Mouse (Mus musculus): ENCODE measurements around the gene Gipc3. TPM values are rescaled to one million over a fixed set of nuclear protein-coding genes. Genes with fewer than 3 reads are reported as not detected.
A peak's percentile ranks its signal among the peaks of the same experiment; 100 is the strongest.

The Gipc3 gene
- total and polyA plus RNA-seq, 3 experiments: 0.08 to 0.09 TPM; not detected in 1

- Histone ChIP-seq H3K9me3 (replicated peaks; ENCODE audit: low read length) (no peaks in the 10 kb centered on the region), H3K79me2 (replicated peaks; ENCODE audit: control insufficient read depth, extremely low read depth, insufficient read depth, poor library complexity, severe bottlenecking) (peaks cover 19% of the 10 kb centered on the region), H3K36me3 (replicated peaks in 1 of 2; ENCODE audit: control insufficient read depth in 1 of 2, insufficient read depth in 1 of 2, low read length in 1 of 2) (peaks cover 49 to 67% of the 10 kb centered on the region in 2 experiments), H3K4me1 (ENCODE audit: control insufficient read depth in 1 of 2, insufficient read depth in 2 of 2) (peaks cover 6 to 14% of the 10 kb centered on the region in 2 experiments), H3K27me3 (replicated peaks) (no peaks in the 10 kb centered on the region), H3K9ac (ENCODE audit: insufficient read depth, low read depth) (no peak overlapping the region), H3K4me2 (ENCODE audit: insufficient read depth, low read depth, poor library complexity, severe bottlenecking) (no peak overlapping the region), H3K27ac (ENCODE audit: insufficient read depth, low read depth) (no peak overlapping the region), H3K4me3 (replicated peaks in 1 of 3; ENCODE audit: low read depth in 2 of 3, low read length in 2 of 3, poor library complexity in 1 of 3) (no peak overlapping the region)
- dilution Hi-C loops (cut with MboI; ENCODE audit: extremely low pct_ligation_motif_present, extremely low pct_unique_long_range_greater_than_20kb, low sequenced_read_pairs) (no loop called here), in situ Hi-C loops (cut with MboI; ENCODE audit: low pct_ligation_motif_present, low pct_unique_long_range_greater_than_20kb, low sequenced_read_pairs) (no loop called here)
- DNase-seq (ENCODE audit: extremely low read depth): no peak
- TF ChIP-seq JUND (conservative IDR thresholded peaks at IDR 0.05; ENCODE audit: low read depth, low read length) (no peak), SIN3A (IDR thresholded peaks at IDR 0.05; ENCODE audit: low read length) (no peak), ZNF384 (IDR thresholded peaks at IDR 0.05; ENCODE audit: low read depth, low read length) (no peak), JUN (IDR thresholded peaks at IDR 0.05; ENCODE audit: insufficient read depth, low read depth, low read length) (no peak), MYC (IDR thresholded peaks at IDR 0.05; ENCODE audit: low read depth, low read length) (no peak)
These were observed 44.6 kb upstream of the Gipc3 start for GRCm38 (mm10) chr10:81387716-81388115.

DNA sequence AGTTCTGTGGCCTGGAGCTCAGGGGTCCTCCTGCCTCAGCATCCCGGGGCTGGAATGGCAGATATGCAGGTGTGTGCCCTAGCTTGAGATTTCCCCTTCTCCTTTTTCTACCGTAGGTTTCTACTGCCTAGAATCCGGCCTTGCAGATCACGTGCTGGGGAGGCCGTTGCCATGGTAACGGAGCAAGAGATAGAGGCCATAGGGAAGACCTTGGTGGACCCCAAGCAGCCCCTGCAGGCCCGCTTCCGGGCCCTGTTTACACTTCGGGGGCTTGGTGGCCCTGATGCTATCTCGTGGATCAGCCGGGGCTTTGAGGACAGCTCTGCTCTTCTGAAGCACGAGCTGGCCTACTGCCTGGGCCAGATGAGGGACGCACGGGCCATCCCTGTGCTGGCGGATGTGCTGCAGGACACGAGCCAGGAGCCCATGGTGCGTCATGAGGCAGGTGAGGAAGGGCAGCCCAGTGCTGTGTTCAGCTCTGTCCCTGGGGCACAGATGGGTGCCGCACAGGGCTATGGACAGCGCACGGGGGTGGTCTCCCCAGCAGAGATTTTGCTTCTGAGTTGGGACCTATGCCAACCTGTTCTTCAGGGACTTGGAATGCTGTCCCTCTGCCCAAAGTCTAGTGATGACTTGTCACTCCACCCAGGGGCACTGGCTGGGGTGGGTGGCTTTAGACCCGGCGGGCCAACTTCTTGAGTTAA is 42.7 kb upstream of the Gipc3 start:
- Histone ChIP-seq H3K27me3 (replicated peaks) (no peaks in the 10 kb centered on the region), H3K4me3 (replicated peaks in 1 of 3; ENCODE audit: low read depth in 2 of 3, low read length in 2 of 3, poor library complexity in 1 of 3) (peak overlapping the region in 2 of 3 experiments; percentile 87 to 96), H3K79me2 (replicated peaks; ENCODE audit: control insufficient read depth, extremely low read depth, insufficient read depth, poor library complexity, severe bottlenecking) (peaks cover 19% of the 10 kb centered on the region), H3K9ac (ENCODE audit: insufficient read depth, low read depth) (peak overlapping the region; percentile 84; the same call in 1 of the 2 replicates), H3K9me3 (replicated peaks; ENCODE audit: low read length) (no peaks in the 10 kb centered on the region), H3K27ac (ENCODE audit: insufficient read depth, low read depth) (no peak overlapping the region), H3K4me2 (ENCODE audit: insufficient read depth, low read depth, poor library complexity, severe bottlenecking) (peak overlapping the region; percentile 64), H3K36me3 (replicated peaks in 1 of 2; ENCODE audit: control insufficient read depth in 1 of 2, insufficient read depth in 1 of 2, low read length in 1 of 2) (peaks cover 46 to 51% of the 10 kb centered on the region in 2 experiments), H3K4me1 (ENCODE audit: control insufficient read depth in 1 of 2, insufficient read depth in 2 of 2) (peaks cover 6 to 14% of the 10 kb centered on the region in 2 experiments)
- DNase-seq (ENCODE audit: extremely low read depth): peak; percentile 47
- TF ChIP-seq BHLHE40 (IDR thresholded peaks at IDR 0.05; ENCODE audit: low read depth, low read length): peak; percentile 57; the same call in 1 of the 2 replicates
- peak; percentile 31 for TF ChIP-seq USF2 (conservative IDR thresholded peaks at IDR 0.05; ENCODE audit: low read depth, low read length)
- peak; percentile 54 for TF ChIP-seq USF1 (IDR thresholded peaks at IDR 0.05; ENCODE audit: low read depth, low read length)
- no peak for TF ChIP-seq ZC3H11A (IDR thresholded peaks at IDR 0.05; ENCODE audit: low read depth, low read length)
- TF ChIP-seq CHD1 (IDR thresholded peaks at IDR 0.05; ENCODE audit: low read depth, low read length): no peak
- in situ Hi-C loops (cut with MboI; ENCODE audit: low pct_ligation_motif_present, low pct_unique_long_range_greater_than_20kb, low sequenced_read_pairs): no loop called here
- dilution Hi-C loops (cut with MboI; ENCODE audit: extremely low pct_ligation_motif_present, extremely low pct_unique_long_range_greater_than_20kb, low sequenced_read_pairs): no loop called here

DNA sequence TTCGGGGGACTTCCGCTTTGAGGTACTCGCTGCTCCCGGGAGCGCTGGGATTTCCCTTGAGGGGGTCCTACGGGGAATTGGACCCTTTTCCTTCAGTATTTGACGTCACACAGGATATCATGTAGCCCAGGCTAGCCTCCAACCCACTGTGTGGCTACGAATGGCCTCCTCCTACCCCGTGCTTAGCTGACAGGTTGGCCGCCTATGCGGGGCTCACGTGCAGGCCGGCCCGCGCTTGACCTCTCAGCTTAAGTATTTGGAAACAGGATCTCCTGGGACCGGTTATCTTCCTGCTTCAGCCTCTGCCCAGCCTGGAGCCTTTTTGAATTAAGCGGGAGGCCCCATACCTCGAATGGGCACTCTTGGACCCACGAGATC is 41.5 kb upstream of the Gipc3 start:
- in situ Hi-C loops (cut with MboI; ENCODE audit: low pct_ligation_motif_present, low pct_unique_long_range_greater_than_20kb, low sequenced_read_pairs): loop anchor here (5.0 kb wide), 1 partner anchor 148 kb away; no protein-coding TSS in a partner anchor
- H3K4me1 ChIP-seq (ENCODE audit: control insufficient read depth in 1 of 2, insufficient read depth in 2 of 2): peaks cover 6 to 18% of the 10 kb centered on the region in 2 experiments
- peak; percentile 8; the same call in 1 of the 2 replicates for TF ChIP-seq ZMIZ1 (IDR thresholded peaks at IDR 0.05; ENCODE audit: low read depth, low read length)
- no peak for TF ChIP-seq ZC3H11A (IDR thresholded peaks at IDR 0.05; ENCODE audit: low read depth, low read length)
- peak; percentile 74 for TF ChIP-seq BHLHE40 (IDR thresholded peaks at IDR 0.05; ENCODE audit: low read depth, low read length)
- no peak for TF ChIP-seq SMC3 (IDR thresholded peaks at IDR 0.05; ENCODE audit: low read depth, low read length)
- no peak for TF ChIP-seq RAD21 (IDR thresholded peaks at IDR 0.05; ENCODE audit: low read depth, low read length)
- 0 out of 2 replicates have a peak, but pooled peaks have one; percentile 4 for TF ChIP-seq SIN3A (IDR thresholded peaks at IDR 0.05; ENCODE audit: low read length)
- TF ChIP-seq E2F4 (IDR thresholded peaks at IDR 0.05; ENCODE audit: insufficient replicate concordance, low read depth, low read length): no peak
- no peak for TF ChIP-seq ZNF384 (IDR thresholded peaks at IDR 0.05; ENCODE audit: low read depth, low read length)
- no peak for TF ChIP-seq NELFE (IDR thresholded peaks at IDR 0.05; ENCODE audit: low read depth, low read length)
- no peak for TF ChIP-seq CHD1 (IDR thresholded peaks at IDR 0.05; ENCODE audit: low read depth, low read length)
- TF ChIP-seq GABPA (IDR thresholded peaks at IDR 0.05; ENCODE audit: insufficient replicate concordance, low read depth, low read length): no peak
- TF ChIP-seq MXI1 (IDR thresholded peaks at IDR 0.05; ENCODE audit: low read depth, low read length): peak; percentile 51
- TF ChIP-seq PAX5 (IDR thresholded peaks at IDR 0.05; ENCODE audit: low read length): no peak
- TF ChIP-seq TBP (conservative IDR thresholded peaks at IDR 0.05; ENCODE audit: low read depth, low read length): no peak
- TF ChIP-seq JUND (conservative IDR thresholded peaks at IDR 0.05; ENCODE audit: low read depth, low read length): no peak
- TF ChIP-seq HCFC1 (IDR thresholded peaks at IDR 0.05; ENCODE audit: low read depth, low read length): no peak
- TF ChIP-seq JUN (IDR thresholded peaks at IDR 0.05; ENCODE audit: insufficient read depth, low read depth, low read length): no peak
- no peak for TF ChIP-seq POLR2A (IDR thresholded peaks at IDR 0.05; ENCODE audit: low read depth, low read length)
- TF ChIP-seq UBTF (IDR thresholded peaks at IDR 0.05; ENCODE audit: low read depth, low read length): no peak
- TF ChIP-seq POLR2AphosphoS2 (IDR thresholded peaks at IDR 0.05; ENCODE audit: low read depth, low read length): no peak

More for the DNA sequence above, 41.5 kb upstream of the Gipc3 start:
- Histone ChIP-seq H3K4me2 (ENCODE audit: insufficient read depth, low read depth, poor library complexity, severe bottlenecking) (peak overlapping the region; percentile 64; the same call in 1 of the 2 replicates), H3K27ac (ENCODE audit: insufficient read depth, low read depth) (peak overlapping the region; percentile 49; the same call in 1 of the 2 replicates), H3K9ac (ENCODE audit: insufficient read depth, low read depth) (peak overlapping the region; percentile 84), H3K4me3 (replicated peaks in 1 of 3; ENCODE audit: low read depth in 2 of 3, low read length in 2 of 3, poor library complexity in 1 of 3) (peak overlapping the region; percentile 82 to 96 (median 87)), H3K9me3 (replicated peaks; ENCODE audit: low read length) (no peaks in the 10 kb centered on the region), H3K27me3 (replicated peaks) (no peaks in the 10 kb centered on the region), H3K36me3 (replicated peaks in 1 of 2; ENCODE audit: control insufficient read depth in 1 of 2, insufficient read depth in 1 of 2, low read length in 1 of 2) (peaks cover 39 to 41% of the 10 kb centered on the region in 2 experiments), H3K79me2 (replicated peaks; ENCODE audit: control insufficient read depth, extremely low read depth, insufficient read depth, poor library complexity, severe bottlenecking) (peaks cover 19% of the 10 kb centered on the region)
- DNase-seq (ENCODE audit: extremely low read depth): no peak
- dilution Hi-C loops (cut with MboI; ENCODE audit: extremely low pct_ligation_motif_present, extremely low pct_unique_long_range_greater_than_20kb, low sequenced_read_pairs): no loop called here
